Mouse (Mus musculus) MEL (cell line): ENCODE data around the gene Cnksr2. TPM values are rescaled to one million over a fixed set of nuclear protein-coding genes. Genes with fewer than 3 reads are reported as not detected.

ENCODE experiments used
- DNase-seq: peaks from one replicate; pipeline ENCODE4 v3.0.0; 2011; ENCODE audit warnings: low read depth, low spot score
- H3K27ac ChIP-seq: 2 replicates; pipeline ENCODE4 v1.5.1; 2012; ENCODE audit warnings: low read depth, mild to moderate bottlenecking, control low read depth, low read length, moderate library complexity; ENCODE audit not compliant: control insufficient read depth
- H3K27me3 ChIP-seq, 2 experiments: fragments of 150-350 bp in 1 of 2; sonication (generic) in 1 of 2; 2 replicates each; pipeline ENCODE4 v1.6.1; 2012; ENCODE audit warnings: low read length in 2 of 2, mild to moderate bottlenecking in 2 of 2, improper control_type of control experiment in 1 of 2, moderate library complexity in 1 of 2; ENCODE audit not compliant: insufficient read depth in 2 of 2, control insufficient read depth in 1 of 2
- H3K36me3 ChIP-seq, 2 experiments: 2 replicates each; pipeline ENCODE4 v1.6.1; 2012 to 2014; ENCODE audit warnings: low read length in 2 of 2, improper control_type of control experiment in 1 of 2, inconsistent platforms in 1 of 2, mild to moderate bottlenecking in 1 of 2; ENCODE audit not compliant: insufficient read depth in 2 of 2, control insufficient read depth in 1 of 2
- H3K4me1 ChIP-seq, 2 experiments: fragments of 150-350 bp in 1 of 2; sonication (generic) in 1 of 2; 2 replicates each; pipeline ENCODE4 v1.6.1; 2012; ENCODE audit warnings: low read length in 2 of 2, improper control_type of control experiment in 1 of 2, mild to moderate bottlenecking in 1 of 2; ENCODE audit not compliant: insufficient read depth in 2 of 2, control insufficient read depth in 1 of 2
- H3K4me3 ChIP-seq, 2 experiments: fragments of 150-350 bp in 1 of 2; sonication (generic) in 1 of 2; 2 replicates each; pipeline ENCODE4 v1.5.1; 2012; ENCODE audit warnings: low read depth in 2 of 2, low read length in 2 of 2, mild to moderate bottlenecking in 2 of 2, moderate library complexity in 2 of 2, control low read depth in 1 of 2, improper control_type of control experiment in 1 of 2; ENCODE audit not compliant: control insufficient read depth in 1 of 2, insufficient read depth in 1 of 2
- H3K79me2 ChIP-seq: 2 replicates; pipeline ENCODE4 v1.6.1; 2012; ENCODE audit warnings: mild to moderate bottlenecking, low read length, moderate library complexity; ENCODE audit not compliant: control insufficient read depth, poor library complexity, insufficient read depth
- H3K9ac ChIP-seq: 2 replicates; pipeline ENCODE4 v1.6.1; 2012; ENCODE audit warnings: low read depth, mild to moderate bottlenecking, control low read depth, low read length, moderate library complexity; ENCODE audit not compliant: control insufficient read depth, poor library complexity, severe bottlenecking
- H3K9me3 ChIP-seq: fragments of 150-350 bp; sonication (generic); replicated peaks from 2 replicates; pipeline ENCODE4 v1.6.1; 2012; ENCODE audit warnings: mild to moderate bottlenecking, low read length, improper control_type of control experiment, moderate library complexity; ENCODE audit not compliant: insufficient read depth
- BHLHE40 ChIP-seq: IDR thresholded peaks from 2 replicates; pipeline ENCODE4 v1.6.1; 2012; ENCODE audit warnings: low read depth, mild to moderate bottlenecking, inconsistent platforms, low read length, improper control_type of control experiment, borderline replicate concordance
- CHD1 ChIP-seq: IDR thresholded peaks from 2 replicates; pipeline ENCODE4 v1.6.1; 2012; ENCODE audit warnings: low read depth, mild to moderate bottlenecking, inconsistent platforms, low read length, improper control_type of control experiment
- CTCF ChIP-seq, 3 experiments: IDR thresholded peaks in 2 of 3; conservative IDR thresholded peaks in 1 of 3; 2 replicates each; pipeline ENCODE4 v1.5.1; 2011 to 2012; ENCODE audit warnings: low read length in 3 of 3, low read depth in 2 of 3, mild to moderate bottlenecking in 2 of 3, improper control_type of control experiment in 1 of 3, inconsistent platforms in 1 of 3, mixed read lengths in 1 of 3, moderate library complexity in 1 of 3; ENCODE audit not compliant: control insufficient read depth in 1 of 3, insufficient read depth in 1 of 3, poor library complexity in 1 of 3, severe bottlenecking in 1 of 3
- ELF1 ChIP-seq: IDR thresholded peaks from 2 replicates; pipeline ENCODE4 v1.6.1; 2014; ENCODE audit warnings: low read depth, mild to moderate bottlenecking, inconsistent platforms, low read length, improper control_type of control experiment, moderate library complexity
- EP300 ChIP-seq, 2 experiments: IDR thresholded peaks; 2 replicates each; pipeline ENCODE4 v1.6.1; 2011; ENCODE audit warnings: improper control_type of control experiment in 2 of 2, low read length in 2 of 2, low read depth in 1 of 2, mild to moderate bottlenecking in 1 of 2
- JUND ChIP-seq: IDR thresholded peaks from 2 replicates; pipeline ENCODE4 v1.6.1; 2011; ENCODE audit warnings: low read depth, mild to moderate bottlenecking, improper control_type of control experiment, low read length
- MAFK ChIP-seq: IDR thresholded peaks from 2 replicates; pipeline ENCODE4 v1.6.1; 2011; ENCODE audit warnings: low read depth, mild to moderate bottlenecking, low read length, improper control_type of control experiment, borderline replicate concordance
- MAZ ChIP-seq: IDR thresholded peaks from 2 replicates; pipeline ENCODE4 v1.6.1; 2012; ENCODE audit warnings: low read depth, mild to moderate bottlenecking, inconsistent platforms, low read length, improper control_type of control experiment
- MEF2A ChIP-seq: IDR thresholded peaks from 2 replicates; pipeline ENCODE4 v1.6.1; 2014; ENCODE audit warnings: low read depth, mild to moderate bottlenecking, inconsistent platforms, low read length, improper control_type of control experiment; ENCODE audit not compliant: poor library complexity, insufficient replicate concordance, severe bottlenecking; ENCODE audit errors: extremely low read depth
- MXI1 ChIP-seq: IDR thresholded peaks from 2 replicates; pipeline ENCODE4 v1.6.1; 2011; ENCODE audit warnings: mild to moderate bottlenecking, low read depth, low read length, improper control_type of control experiment
- MYB ChIP-seq: IDR thresholded peaks from 2 replicates; pipeline ENCODE4 v1.6.1; 2011; ENCODE audit warnings: mild to moderate bottlenecking, low read depth, low read length, improper control_type of control experiment
- NELFE ChIP-seq: IDR thresholded peaks from 2 replicates; pipeline ENCODE4 v1.6.1; 2011; ENCODE audit warnings: low read depth, low read length, improper control_type of control experiment
- POLR2AphosphoS2 ChIP-seq: IDR thresholded peaks from 2 replicates; pipeline ENCODE4 v1.6.1; 2011; ENCODE audit warnings: low read length, improper control_type of control experiment
- RAD21 ChIP-seq: IDR thresholded peaks from 2 replicates; pipeline ENCODE4 v1.6.1; 2011; ENCODE audit warnings: mild to moderate bottlenecking, low read depth, low read length, improper control_type of control experiment
- RCOR1 ChIP-seq: IDR thresholded peaks from 2 replicates; pipeline ENCODE4 v1.6.1; 2012; ENCODE audit warnings: low read depth, mild to moderate bottlenecking, inconsistent platforms, low read length, improper control_type of control experiment
- SMC3 ChIP-seq: IDR thresholded peaks from 2 replicates; pipeline ENCODE4 v1.6.1; 2011; ENCODE audit warnings: low read depth, low read length, improper control_type of control experiment
- TAL1 ChIP-seq: IDR thresholded peaks from 2 replicates; pipeline ENCODE4 v1.6.1; 2012; ENCODE audit warnings: mild to moderate bottlenecking, inconsistent platforms, low read length, moderate library complexity, mixed read lengths
- TCF12 ChIP-seq: IDR thresholded peaks from 2 replicates; pipeline ENCODE4 v1.6.1; 2014; ENCODE audit warnings: low read depth, mild to moderate bottlenecking, inconsistent platforms, low read length, improper control_type of control experiment, moderate library complexity
- UBTF ChIP-seq: IDR thresholded peaks from 2 replicates; pipeline ENCODE4 v1.6.1; 2012; ENCODE audit warnings: low read depth, mild to moderate bottlenecking, inconsistent platforms, low read length, improper control_type of control experiment, moderate library complexity, borderline replicate concordance; ENCODE audit not compliant: insufficient read depth
- USF1 ChIP-seq: IDR thresholded peaks from 2 replicates; pipeline ENCODE4 v1.6.1; 2014; ENCODE audit warnings: low read depth, mild to moderate bottlenecking, inconsistent platforms, low read length, improper control_type of control experiment, moderate library complexity
- USF2 ChIP-seq, 2 experiments: IDR thresholded peaks; 2 replicates each; pipeline ENCODE4 v1.6.1; 2011 to 2012; ENCODE audit warnings: improper control_type of control experiment in 2 of 2, low read length in 2 of 2, borderline replicate concordance in 1 of 2, inconsistent platforms in 1 of 2, low read depth in 1 of 2, mild to moderate bottlenecking in 1 of 2; ENCODE audit not compliant: insufficient read depth in 1 of 2
- ZC3H11A ChIP-seq: IDR thresholded peaks from 2 replicates; pipeline ENCODE4 v1.6.1; 2012; ENCODE audit warnings: low read depth, mild to moderate bottlenecking, inconsistent platforms, low read length, improper control_type of control experiment
- ZKSCAN1 ChIP-seq: IDR thresholded peaks from 2 replicates; pipeline ENCODE4 v1.6.1; 2012; ENCODE audit warnings: low read depth, mild to moderate bottlenecking, inconsistent platforms, low read length, improper control_type of control experiment, moderate library complexity
- ZMIZ1 ChIP-seq: IDR thresholded peaks from 2 replicates; pipeline ENCODE4 v1.6.1; 2012; ENCODE audit warnings: low read depth, mild to moderate bottlenecking, inconsistent platforms, low read length, improper control_type of control experiment, moderate library complexity
- ZNF384 ChIP-seq: IDR thresholded peaks from 2 replicates; pipeline ENCODE4 v1.6.1; 2012; ENCODE audit warnings: low read depth, mild to moderate bottlenecking, inconsistent platforms, low read length, improper control_type of control experiment
- polyA plus RNA-seq, 2 experiments: library from polyadenylated mRNA; stranded (reverse) in 1 of 2; unstranded in 1 of 2; fragments of >175 nt in 1 of 2; fragments of >200 nt in 1 of 2; gene quantifications; 2 replicates each; pipeline versions ENCODE4 v1.2.1 to v1.2.4; 2012; ENCODE audit warnings: low replicate concordance in 2 of 2, low read depth in 1 of 2; ENCODE audit not compliant: insufficient read length in 2 of 2, insufficient read depth in 1 of 2, missing spikeins in 1 of 2
- total RNA-seq: library from RNA; depleted of rRNA; stranded (reverse); fragments of 300-350 nt; gene quantifications from 2 replicates; pipeline ENCODE4 v1.2.3, GENCODE M21; 2012

Cnksr2 gene
- total and polyA plus RNA-seq, 3 experiments = 0.03 TPM; not detected in 2

DNA sequence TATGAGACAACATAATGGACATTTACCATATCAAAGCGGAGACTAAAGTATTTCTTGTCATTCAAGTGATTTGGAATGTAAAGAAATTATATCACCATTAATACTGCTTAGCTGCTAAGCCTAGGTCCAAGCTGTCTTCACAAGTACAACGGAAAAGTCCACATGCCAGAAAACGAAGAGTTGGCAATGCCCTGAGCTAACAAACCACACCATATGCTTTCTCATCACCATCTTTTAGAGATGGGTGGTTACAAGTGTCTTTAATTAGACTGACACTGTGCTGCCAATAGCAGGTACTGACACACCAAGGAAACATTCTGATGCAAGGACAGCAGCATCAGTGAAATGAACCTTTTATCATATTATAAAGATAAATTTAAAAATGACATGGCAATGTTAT lies 123.0 kb downstream of the Cnksr2 start:
- H3K27ac ChIP-seq = no peak overlapping the region
- no peak overlapping the region for H3K4me3 ChIP-seq
- no peaks in the 10 kb centered on the region for H3K4me1 ChIP-seq
- H3K27me3 ChIP-seq = no peaks in the 10 kb centered on the region
- no peak overlapping the region for H3K9ac ChIP-seq
- DNase-seq = no peak
- H3K9me3 ChIP-seq = no peaks in the 10 kb centered on the region
- TF ChIP-seq SMC3 = no peak
- no peak for TF ChIP-seq MAFK
- no peak for TF ChIP-seq BHLHE40
- TF ChIP-seq USF1 = no peak
- TF ChIP-seq NELFE = no peak
- no peak for TF ChIP-seq CHD1
- TF ChIP-seq UBTF = no peak
- TF ChIP-seq ELF1 = no peak
- TF ChIP-seq MYB = no peak
- no peak for TF ChIP-seq MEF2A
- TF ChIP-seq MXI1 = no peak
- TF ChIP-seq TAL1 = no peak
- no peak for TF ChIP-seq ZNF384
- TF ChIP-seq, all 39 proteins: peak for 0
- no peaks in the 10 kb centered on the region for H3K36me3 ChIP-seq
- no peaks in the 10 kb centered on the region for H3K79me2 ChIP-seq

DNA sequence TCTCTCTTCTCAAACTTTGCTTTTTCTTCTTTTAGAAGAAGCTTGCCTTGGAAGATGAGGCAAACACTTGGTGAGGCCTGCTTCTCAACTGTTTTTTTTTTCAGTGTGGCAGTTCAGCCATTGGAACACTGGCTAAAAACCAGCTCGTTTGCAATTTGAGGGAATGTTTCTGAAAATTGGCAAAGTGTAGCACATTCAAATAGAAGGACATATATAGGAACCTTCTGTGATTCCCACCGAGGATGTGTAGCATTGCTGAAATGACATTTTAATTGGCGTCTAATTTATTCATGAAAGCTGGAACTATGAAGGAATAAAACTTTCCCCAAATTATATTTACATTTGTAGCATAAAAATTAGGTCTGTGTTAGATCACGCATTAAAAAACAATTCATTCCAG lies 213.1 kb downstream of the Cnksr2 start:
- DNase-seq = no peak
- Histone ChIP-seq H3K4me1 (no peaks in the 10 kb centered on the region), H3K27me3 (no peaks in the 10 kb centered on the region), H3K27ac (no peak overlapping the region), H3K79me2 (no peaks in the 10 kb centered on the region), H3K36me3 (no peaks in the 10 kb centered on the region), H3K9ac (no peak overlapping the region), H3K9me3 (no peaks in the 10 kb centered on the region), H3K4me3 (no peak overlapping the region)
- no peak for TF ChIP-seq ZKSCAN1
- no peak for TF ChIP-seq USF1
- TF ChIP-seq MAFK = no peak
- TF ChIP-seq MEF2A = no peak
- no peak for TF ChIP-seq ELF1
- no peak for TF ChIP-seq USF2 (IDR thresholded peaks at IDR 0.05; ENCODE audit: borderline replicate concordance in 1 of 2, insufficient read depth in 1 of 2, low read depth in 1 of 2, low read length in 2 of 2)
- TF ChIP-seq ZMIZ1 = no peak
- TF ChIP-seq MAZ = no peak
- no peak for TF ChIP-seq RCOR1
- TF ChIP-seq EP300 (IDR thresholded peaks at IDR 0.05; ENCODE audit: low read depth in 1 of 2, low read length in 2 of 2) = no peak
- TF ChIP-seq SMC3 = no peak
- TF ChIP-seq ZNF384 = no peak
- no peak for TF ChIP-seq JUND
- no peak for TF ChIP-seq ZC3H11A
- TF ChIP-seq NELFE = no peak
- TF ChIP-seq MXI1 = no peak
- TF ChIP-seq RAD21 = no peak
- no peak for TF ChIP-seq POLR2AphosphoS2
- no peak for TF ChIP-seq CTCF (IDR thresholded peaks at IDR 0.05 in 2 of 3, conservative IDR thresholded peaks at IDR 0.05 in 1 of 3; ENCODE audit: control insufficient read depth in 1 of 3, insufficient read depth in 1 of 3, low read depth in 2 of 3, low read length in 3 of 3, poor library complexity in 1 of 3, severe bottlenecking in 1 of 3)
- TF ChIP-seq TCF12 = no peak
